Mouse (Mus musculus): ENCODE data around the gene Cfb.
A peak's percentile ranks its signal among the peaks of the same experiment; 100 is the strongest.
"Not testable (repeated sequence)": the region's sequence is repeated elsewhere in the genome, so short reads cannot be mapped to it uniquely, and the experiment has no call there.

The Cfb gene

GRCm38 (mm10) chr17:34837464-34838324 is 24.6 kb downstream of the Cfb start:
- no peak for DNase-seq (ENCODE audit: low spot score in 2 of 2)

- DNase-seq (ENCODE audit: low spot score in 2 of 2), result peak; percentile 95 to 97
Measured at GRCm38 (mm10) chr17:34836856-34837221, 25.5 kb downstream of the Cfb start, which contains the start of the genes Stk19 and Dxo. Gene Stk19, minus strand, starts transcription at chr17:34836945. Gene Dxo, plus strand, starts transcription at chr17:34837019.

GRCm38 (mm10) chr17:34836155-34836855 is 26.0 kb downstream of the Cfb start:
- no peak for DNase-seq (ENCODE audit: low spot score in 2 of 2)

GRCm38 (mm10) chr17:34830776-34831175 is 31.5 kb downstream of the Cfb start:
- DNase-seq (ENCODE audit: low spot score in 2 of 2), result not testable (repeated sequence)

- DNase-seq (ENCODE audit: low spot score in 2 of 2), result no peak
Measured at GRCm38 (mm10) chr17:34814818-34815370, 47.4 kb downstream of the Cfb start.

DNA sequence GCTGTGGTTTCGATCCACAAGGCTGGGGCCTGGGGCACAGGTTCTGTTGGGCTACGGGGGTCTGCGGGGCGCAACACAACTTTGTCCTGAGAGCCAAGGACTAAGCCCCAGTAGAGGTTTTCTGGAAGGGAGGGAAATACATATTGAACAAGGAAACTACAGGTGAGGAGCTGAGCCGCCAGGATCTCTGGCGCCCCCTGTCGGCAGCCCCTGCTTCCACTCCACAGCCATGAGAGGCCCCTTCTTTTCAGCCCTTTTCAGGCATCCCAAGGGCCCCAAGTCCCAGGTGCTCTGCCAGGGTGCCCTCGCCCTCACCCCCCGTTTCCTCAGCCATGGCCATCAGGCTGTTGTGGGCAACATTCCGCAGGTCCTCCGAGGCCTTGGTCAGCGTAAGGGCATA is 48.6 kb downstream of the Cfb start:
- DNase-seq (ENCODE audit: low spot score in 2 of 2), result not testable (repeated sequence)

DNA sequence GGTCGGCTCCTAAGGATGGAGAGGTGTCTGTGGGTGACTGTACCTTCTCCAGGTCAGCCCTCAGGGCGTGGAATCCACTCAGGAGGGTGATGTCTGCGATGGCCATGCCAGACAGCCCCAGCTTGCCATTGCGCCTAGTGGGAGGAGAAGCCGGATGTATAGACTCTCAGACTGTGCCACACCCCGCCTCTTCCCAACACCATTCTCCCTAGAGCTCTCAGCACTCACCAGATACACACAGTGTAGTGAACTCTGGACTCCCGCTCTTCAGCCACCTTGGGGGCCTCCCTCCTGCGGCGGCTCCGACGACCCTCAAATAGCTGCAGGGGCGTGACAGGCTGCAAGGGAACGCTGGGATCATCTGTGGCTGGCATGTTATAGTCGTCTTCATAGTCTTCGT is 51.0 kb downstream of the Cfb start:
- DNase-seq (ENCODE audit: low spot score in 2 of 2), result no peak

DNA sequence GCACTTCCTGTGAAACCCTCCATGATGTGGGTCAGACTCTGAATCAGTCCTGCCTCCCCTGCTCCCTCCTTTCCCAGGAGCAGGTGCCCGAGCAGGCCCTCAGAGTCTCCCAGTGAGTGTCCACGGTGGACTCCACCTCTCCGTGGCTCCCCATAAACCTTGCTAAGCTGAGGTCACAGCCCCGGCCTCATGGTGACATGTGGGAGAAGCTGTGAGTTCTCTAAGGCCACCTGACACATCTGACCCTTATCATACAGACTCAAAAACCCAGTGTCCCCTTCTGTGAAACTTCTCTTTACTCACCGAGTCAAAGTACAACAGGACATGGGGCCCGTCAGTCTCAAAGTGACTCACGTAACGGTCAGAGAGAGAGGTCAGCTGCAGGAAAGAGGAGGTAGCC is 51.5 kb downstream of the Cfb start:
- not testable (repeated sequence) for DNase-seq (ENCODE audit: low spot score in 2 of 2)

DNA sequence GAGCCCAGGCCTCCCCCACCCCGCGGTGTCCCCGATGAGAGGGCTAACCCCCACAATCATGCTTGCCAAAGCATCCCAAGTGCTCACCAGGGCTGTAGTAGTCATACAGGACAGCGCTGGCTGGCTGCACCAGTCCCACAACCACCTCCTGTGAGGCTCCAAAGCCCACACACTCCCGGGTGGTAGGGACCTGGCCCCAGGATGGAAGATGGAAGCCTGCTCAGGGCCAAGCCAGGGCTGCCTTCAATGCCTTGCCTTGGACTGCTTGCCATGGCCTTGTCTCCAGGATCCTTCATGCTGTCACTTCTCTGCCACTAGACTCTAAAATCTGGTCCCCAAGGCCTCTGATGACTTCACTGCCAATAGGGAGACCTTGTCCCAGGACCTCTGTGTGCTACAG is 51.9 kb downstream of the Cfb start:
- not testable (repeated sequence) for DNase-seq (ENCODE audit: low spot score in 2 of 2)

GRCm38 (mm10) chr17:34808599-34809205 is 53.6 kb downstream of the Cfb start:
- no peak for DNase-seq (ENCODE audit: low spot score in 2 of 2)

DNA sequence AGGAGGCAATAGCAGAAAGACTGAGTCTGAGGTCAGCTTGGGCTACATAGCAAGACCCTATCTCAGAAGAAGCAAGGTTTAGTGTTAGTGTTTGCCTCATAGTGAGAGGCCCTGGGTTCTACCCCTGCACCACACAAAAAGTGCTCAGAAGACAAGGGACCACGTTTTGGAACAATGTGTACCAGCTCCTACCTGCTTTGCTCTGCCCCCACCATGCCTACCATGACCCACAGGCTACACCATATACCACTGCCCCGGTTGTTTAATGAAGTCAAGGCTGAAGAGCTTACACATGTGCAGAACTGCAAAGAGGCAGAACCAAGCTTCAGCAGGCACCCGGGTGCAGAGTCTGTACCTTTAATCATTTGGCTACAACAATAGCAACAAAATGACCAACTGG is 55.1 kb downstream of the Cfb start:
- no peak for DNase-seq (ENCODE audit: low spot score in 2 of 2)

Measured in urinary bladder, postnatal 4 days (tissue).